Mouse (Mus musculus): ENCODE measurements around the gene Tnk1.

GRCm38 (mm10) chr11:69883066-69883465, 24.5 kb upstream of the Tnk1 start:
- TF ChIP-seq EP300 (IDR thresholded peaks at IDR 0.05; ENCODE audit: low read depth): no peak
- TF ChIP-seq CTCF (IDR thresholded peaks at IDR 0.05; ENCODE audit: low read depth): peak; percentile 71

Data from liver, postnatal 0 days (tissue).